Comparison of ENCODE assay signal across 24 mouse cellular contexts in the genomic region with DNA sequence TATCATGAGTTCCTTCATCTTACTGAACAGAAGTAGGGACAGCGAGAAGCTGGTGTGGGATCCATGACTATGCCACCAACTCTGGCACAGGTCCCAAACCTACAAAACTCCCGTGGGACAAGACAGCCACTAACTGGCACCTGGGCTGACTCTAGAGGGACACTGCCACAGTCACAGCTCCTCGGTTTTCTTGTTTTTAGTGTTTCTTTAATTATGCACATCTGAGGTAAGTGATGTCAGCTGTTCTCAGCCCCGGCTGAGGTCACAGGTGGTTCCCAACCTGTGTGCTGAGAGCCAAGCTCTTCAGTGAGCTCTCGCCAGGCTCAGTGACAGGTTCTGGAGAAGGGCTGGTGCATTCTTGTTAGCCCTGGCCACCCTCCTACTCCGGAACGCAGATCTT. TPM values are rescaled to one million over a fixed set of nuclear protein-coding genes. Genes with fewer than 3 reads are reported as not detected.
DNase-seq lines count a peak whose midpoint lies in the region; TF ChIP-seq lines count a peak whose summit lies in the region.
"Had no signal": no experiment of that assay in that cellular context is flagged by ENCODE, and none has a peak within 500 bp of the region (broad histone marks: within the 10 kb centered on the region; RNA-seq: fewer than 3 reads in every experiment).

No protein-coding gene starts in this region.

- DNase-seq in CH12.LX (ENCODE audit: extremely low read depth) = peak; percentile 43
- no peak for DNase-seq in thymus, postnatal 36 days
- DNase-seq: adrenal gland, adult 2 months; adrenal gland, adult 8-10 months; adrenal gland, postnatal 10 days; adrenal gland, postnatal 14 days; adrenal gland, postnatal 25 days; adrenal gland, postnatal 36 days; B cell, adult 2 months; cerebellum, adult 11 months; cerebellum, adult 11-12 months; cerebellum, adult 18-20 months; cerebellum, adult 2 months; cerebellum, adult 8-10 months had no signal

- no peak overlapping the region for H3K4me3 ChIP-seq in CH12.LX (replicated peaks in 1 of 3; ENCODE audit: low read depth in 2 of 3, low read length in 2 of 3, poor library complexity in 1 of 3)

- H3K27me3 ChIP-seq in CH12.LX (replicated peaks) = no peaks in the 10 kb centered on the region
- H3K27me3 ChIP-seq: Patski had no signal

- TF ChIP-seq POLR2A in CH12.LX (IDR thresholded peaks at IDR 0.05; ENCODE audit: low read depth, low read length) = no peak

- peaks cover 64 to 89% of the 10 kb centered on the region in 2 experiments for H3K36me3 ChIP-seq in CH12.LX (replicated peaks in 1 of 2; ENCODE audit: control insufficient read depth in 1 of 2, insufficient read depth in 1 of 2, low read length in 1 of 2)

- no peak for TF ChIP-seq RAD21 in CH12.LX (IDR thresholded peaks at IDR 0.05; ENCODE audit: low read depth, low read length)

- peak; percentile 79 for TF ChIP-seq EP300 in CH12.LX (IDR thresholded peaks at IDR 0.05; ENCODE audit: low read length)

- no peak overlapping the region for H3K27ac ChIP-seq in CH12.LX (ENCODE audit: insufficient read depth, low read depth)

- dilution Hi-C loops in CH12.LX (cut with MboI; ENCODE audit: extremely low pct_ligation_motif_present, extremely low pct_unique_long_range_greater_than_20kb, low sequenced_read_pairs) = no loop called here

- in situ Hi-C loops in CH12.LX (cut with MboI; ENCODE audit: low pct_ligation_motif_present, low pct_unique_long_range_greater_than_20kb, low sequenced_read_pairs) = no loop called here

- peaks cover 27 to 70% of the 10 kb centered on the region in 2 experiments for H3K4me1 ChIP-seq in CH12.LX (ENCODE audit: control insufficient read depth in 1 of 2, insufficient read depth in 2 of 2)

- H3K4me2 ChIP-seq in CH12.LX (ENCODE audit: insufficient read depth, low read depth, poor library complexity, severe bottlenecking) = no peak overlapping the region

- no peaks in the 10 kb centered on the region for H3K9me3 ChIP-seq in CH12.LX (replicated peaks; ENCODE audit: low read length)
- H3K9me3 ChIP-seq: G1E had no signal

- TF ChIP-seq CTCF in CH12.LX (conservative IDR thresholded peaks at IDR 0.05 in 1 of 2, IDR thresholded peaks at IDR 0.05 in 1 of 2; ENCODE audit: low read depth in 2 of 2, low read length in 2 of 2) = no peak

- H3K79me2 ChIP-seq in CH12.LX (replicated peaks; ENCODE audit: control insufficient read depth, extremely low read depth, insufficient read depth, poor library complexity, severe bottlenecking) = peaks cover 73% of the 10 kb centered on the region

- H3K9ac ChIP-seq in CH12.LX (ENCODE audit: insufficient read depth, low read depth) = no peak overlapping the region

TF ChIP-seq in CH12.LX, 34 proteins besides CTCF, POLR2A, EP300 and RAD21:
- no peak for TF ChIP-seq MYC (IDR thresholded peaks at IDR 0.05; ENCODE audit: low read depth, low read length)
- TF ChIP-seq USF2 (conservative IDR thresholded peaks at IDR 0.05; ENCODE audit: low read depth, low read length) = no peak
- no peak for TF ChIP-seq ZMIZ1 (IDR thresholded peaks at IDR 0.05; ENCODE audit: low read depth, low read length)
- TF ChIP-seq CHD1 (IDR thresholded peaks at IDR 0.05; ENCODE audit: low read depth, low read length) = no peak
- TF ChIP-seq ZKSCAN1 (IDR thresholded peaks at IDR 0.05; ENCODE audit: borderline replicate concordance, low read depth, low read length) = no peak
- no peak for TF ChIP-seq MXI1 (IDR thresholded peaks at IDR 0.05; ENCODE audit: low read depth, low read length)
- peak; percentile 95 for TF ChIP-seq ETS1 (conservative IDR thresholded peaks at IDR 0.05; ENCODE audit: low read depth, low read length)
- no peak for TF ChIP-seq HCFC1 (IDR thresholded peaks at IDR 0.05; ENCODE audit: low read depth, low read length)
- no peak for TF ChIP-seq GABPA (IDR thresholded peaks at IDR 0.05; ENCODE audit: insufficient replicate concordance, low read depth, low read length)
- no peak for TF ChIP-seq ELF1 (IDR thresholded peaks at IDR 0.05; ENCODE audit: low read depth, low read length)
- peak; percentile 62 for TF ChIP-seq BHLHE40 (IDR thresholded peaks at IDR 0.05; ENCODE audit: low read depth, low read length)
- TF ChIP-seq ZNF384 (IDR thresholded peaks at IDR 0.05; ENCODE audit: low read depth, low read length) = no peak
- TF ChIP-seq RCOR1 (conservative IDR thresholded peaks at IDR 0.05; ENCODE audit: low read depth, low read length) = 0 out of 2 replicates have a peak, but pooled peaks have one; percentile 32
- TF ChIP-seq JUN (IDR thresholded peaks at IDR 0.05; ENCODE audit: insufficient read depth, low read depth, low read length) = 0 out of 2 replicates have a peak, but pooled peaks have one; percentile 5
- TF ChIP-seq KAT2A (IDR thresholded peaks at IDR 0.05; ENCODE audit: insufficient replicate concordance, low read length) = no peak
- TF ChIP-seq NELFE (IDR thresholded peaks at IDR 0.05; ENCODE audit: low read depth, low read length) = no peak
- TF ChIP-seq PAX5 (IDR thresholded peaks at IDR 0.05; ENCODE audit: low read length) = no peak
- TF ChIP-seq MEF2A (IDR thresholded peaks at IDR 0.05; ENCODE audit: borderline replicate concordance, low read depth, low read length) = 0 out of 2 replicates have a peak, but pooled peaks have one; percentile 49
- peak; percentile 75 for TF ChIP-seq IRF4 (IDR thresholded peaks at IDR 0.05; ENCODE audit: low read depth, low read length)
- TF ChIP-seq USF1 (IDR thresholded peaks at IDR 0.05; ENCODE audit: low read depth, low read length) = no peak
- peak; percentile 15; the same call in 1 of the 2 replicates for TF ChIP-seq CHD2 (IDR thresholded peaks at IDR 0.05; ENCODE audit: low read length)
- TF ChIP-seq TCF12 (IDR thresholded peaks at IDR 0.05; ENCODE audit: low read depth, low read length) = peak; percentile 81
- no peak for TF ChIP-seq UBTF (IDR thresholded peaks at IDR 0.05; ENCODE audit: low read depth, low read length)
- no peak for TF ChIP-seq E2F4 (IDR thresholded peaks at IDR 0.05; ENCODE audit: insufficient replicate concordance, low read depth, low read length)
- TF ChIP-seq SMC3 (IDR thresholded peaks at IDR 0.05; ENCODE audit: low read depth, low read length) = no peak
- no peak for TF ChIP-seq MAX (IDR thresholded peaks at IDR 0.05; ENCODE audit: low read length)
- no peak for TF ChIP-seq MAZ (IDR thresholded peaks at IDR 0.05; ENCODE audit: low read depth, low read length)
- no peak for TF ChIP-seq ZC3H11A (IDR thresholded peaks at IDR 0.05; ENCODE audit: low read depth, low read length)
- 0 out of 2 replicates have a peak, but pooled peaks have one; percentile 23 for TF ChIP-seq JUND (conservative IDR thresholded peaks at IDR 0.05; ENCODE audit: low read depth, low read length)
- 0 out of 2 replicates have a peak, but pooled peaks have one; percentile 26 for TF ChIP-seq MAFK (IDR thresholded peaks at IDR 0.05; ENCODE audit: insufficient replicate concordance, low read length)
- no peak for TF ChIP-seq POLR2AphosphoS2 (IDR thresholded peaks at IDR 0.05; ENCODE audit: low read depth, low read length)
- no peak for TF ChIP-seq TBP (conservative IDR thresholded peaks at IDR 0.05; ENCODE audit: low read depth, low read length)
- TF ChIP-seq SIN3A (IDR thresholded peaks at IDR 0.05; ENCODE audit: low read length) = peak; percentile 52; the same call in 1 of the 2 replicates
- TF ChIP-seq NRF1 (IDR thresholded peaks at IDR 0.05; ENCODE audit: low read depth, low read length) = no peak

RNA-seq across cellular contexts. Expression of a gene that starts 7.9 kb away (rescaled TPM):
- total RNA-seq in CH12.LX (2012; rRNA removed) (66.1 and 67.0 TPM in 2 replicates), CH12.LX (2014; rRNA removed) (27.2 and 28.8 TPM in 2 replicates)
- 104 and 113 TPM in 2 replicates for polyA plus RNA-seq in CH12.LX (2012; ENCODE audit: insufficient read length, low read depth)

RNA-seq across cellular contexts. Expression of a gene that starts 8.1 kb away (rescaled TPM):
- total RNA-seq in CH12.LX (2012; rRNA removed) (79.3 and 81.5 TPM in 2 replicates), CH12.LX (2014; rRNA removed) (70.6 and 72.1 TPM in 2 replicates)
- 83.0 and 86.7 TPM in 2 replicates for polyA plus RNA-seq in CH12.LX (2012; ENCODE audit: insufficient read length, low read depth)

RNA-seq across cellular contexts. Expression of a gene that starts 28.8 kb away (rescaled TPM):
- total RNA-seq in CH12.LX (2012; rRNA removed) (2.4 and 3.4 TPM in 2 replicates), CH12.LX (2014; rRNA removed) (2.0 and 2.5 TPM in 2 replicates)
- 2.2 and 2.4 TPM in 2 replicates for polyA plus RNA-seq in CH12.LX (2012; ENCODE audit: insufficient read length, low read depth)

RNA-seq across cellular contexts. Expression of a gene that starts 35.9 kb away (rescaled TPM):
- 0.30 and 0.46 TPM in 2 replicates for total RNA-seq in CH12.LX (2012; rRNA removed)
- 0.55 and 1.0 TPM in 2 replicates for total RNA-seq in CH12.LX (2014; rRNA removed)
- 0.97 and 1.5 TPM in 2 replicates for polyA plus RNA-seq in CH12.LX (2012; ENCODE audit: insufficient read length, low read depth)
- total RNA-seq: MEL had no signal
- polyA plus RNA-seq: activated CD4-positive, CD25-positive, alpha-beta regulatory T cell, adult 4 months; CD4-positive, CD25-positive, alpha-beta regulatory T cell, adult 4 months; Patski had no signal

RNA-seq across cellular contexts. Expression of a gene that starts 39.9 kb away (rescaled TPM):
- total RNA-seq in CH12.LX (2012; rRNA removed) (not detected in 2 replicates), CH12.LX (2014; rRNA removed) (not detected in 2 replicates)
- polyA plus RNA-seq in CH12.LX (2012; ENCODE audit: insufficient read length, low read depth) = not detected in 2 replicates
- total RNA-seq: adrenal gland, adult 18-20 months; adrenal gland, adult 2 months; adrenal gland, adult 8-10 months; adrenal gland, postnatal 10 days; adrenal gland, postnatal 14 days; adrenal gland, postnatal 25 days; adrenal gland, postnatal 36 days; adrenal gland, postnatal 4 days; ES-E14; G1E; MEL had no signal
- polyA plus RNA-seq: activated CD4-positive, CD25-positive, alpha-beta regulatory T cell, adult 4 months; adrenal gland, adult 2 months; brain, embryonic 14.5 days; C2C12; CD4-positive, CD25-positive, alpha-beta regulatory T cell, adult 4 months; G1E; Patski had no signal
